Mouse (Mus musculus): ENCODE results near the gene Stx8. TPM values are rescaled to one million over a fixed set of nuclear protein-coding genes. Genes with fewer than 3 reads are reported as not detected.

The Stx8 gene
- total and polyA plus RNA-seq, 2 experiments from 2014 or later: 13.2 to 63.6 TPM

GRCm38 (mm10) chr11:68022895-68023294 is 56.9 kb downstream of the Stx8 start:
- Histone ChIP-seq H3K36me3 (ENCODE audit: insufficient read depth, low read length) (no peaks in the 10 kb centered on the region), H3K27ac (ENCODE audit: low read depth, low read length) (no peak overlapping the region), H3K9ac (replicated peaks; ENCODE audit: low read length, poor library complexity, severe bottlenecking) (no peak overlapping the region), H3K4me2 (ENCODE audit: low read depth, low read length, poor library complexity, severe bottlenecking) (no peak overlapping the region), H3K4me1 (ENCODE audit: insufficient read depth, low read length) (no peaks in the 10 kb centered on the region), H3K4me3 (ENCODE audit: low read depth, low read length) (no peak overlapping the region), H3K9me3 (ENCODE audit: low read length) (no peaks in the 10 kb centered on the region), H3K27me3 (ENCODE audit: insufficient read depth, low read length) (no peaks in the 10 kb centered on the region)
- ATAC-seq (ENCODE audit: low FRiP score) (no peak), DNase-seq (ENCODE audit: low spot score) (no peak)
- no peak for TF ChIP-seq CTCF (IDR thresholded peaks at IDR 0.05)
- 81% methylated on average over 5 of the region's 5 CpGs for WGBS

- TF ChIP-seq CTCF (IDR thresholded peaks at IDR 0.05): no peak
- no peak overlapping the region for H3K9ac ChIP-seq (replicated peaks; ENCODE audit: low read length, poor library complexity, severe bottlenecking)
- 88% methylated on average over 8 of the region's 8 CpGs for WGBS
- no peaks in the 10 kb centered on the region for H3K36me3 ChIP-seq (ENCODE audit: insufficient read depth, low read length)
- DNase-seq (ENCODE audit: low spot score) (no peak), ATAC-seq (ENCODE audit: low FRiP score) (no peak)
- no peaks in the 10 kb centered on the region for H3K27me3 ChIP-seq (ENCODE audit: insufficient read depth, low read length)
- no peak overlapping the region for H3K4me2 ChIP-seq (ENCODE audit: low read depth, low read length, poor library complexity, severe bottlenecking)
- no peak overlapping the region for H3K27ac ChIP-seq (ENCODE audit: low read depth, low read length)
- H3K9me3 ChIP-seq (ENCODE audit: low read length): no peaks in the 10 kb centered on the region
- no peak overlapping the region for H3K4me3 ChIP-seq (ENCODE audit: low read depth, low read length)
- no peaks in the 10 kb centered on the region for H3K4me1 ChIP-seq (ENCODE audit: insufficient read depth, low read length)
These were observed 57.9 kb downstream of the Stx8 start for GRCm38 (mm10) chr11:68023811-68024369.

- H3K4me2 ChIP-seq (ENCODE audit: low read depth, low read length, poor library complexity, severe bottlenecking): no peak overlapping the region
- no peak overlapping the region for H3K9ac ChIP-seq (replicated peaks; ENCODE audit: low read length, poor library complexity, severe bottlenecking)
- no peaks in the 10 kb centered on the region for H3K36me3 ChIP-seq (ENCODE audit: insufficient read depth, low read length)
- no peak overlapping the region for H3K4me3 ChIP-seq (ENCODE audit: low read depth, low read length)
- TF ChIP-seq CTCF (IDR thresholded peaks at IDR 0.05): peak; percentile 19
- no peaks in the 10 kb centered on the region for H3K4me1 ChIP-seq (ENCODE audit: insufficient read depth, low read length)
- no peaks in the 10 kb centered on the region for H3K27me3 ChIP-seq (ENCODE audit: insufficient read depth, low read length)
- no peaks in the 10 kb centered on the region for H3K9me3 ChIP-seq (ENCODE audit: low read length)
- no peak overlapping the region for H3K27ac ChIP-seq (ENCODE audit: low read depth, low read length)
- WGBS: 86% methylated on average over 5 of the region's 5 CpGs
- ATAC-seq (ENCODE audit: low FRiP score) (no peak), DNase-seq (ENCODE audit: low spot score) (no peak)
These were observed 60.6 kb downstream of the Stx8 start for GRCm38 (mm10) chr11:68026590-68026989.

- H3K36me3 ChIP-seq (ENCODE audit: insufficient read depth, low read length): no peaks in the 10 kb centered on the region
- H3K4me3 ChIP-seq (ENCODE audit: low read depth, low read length): no peak overlapping the region
- H3K4me1 ChIP-seq (ENCODE audit: insufficient read depth, low read length): no peaks in the 10 kb centered on the region
- TF ChIP-seq CTCF (IDR thresholded peaks at IDR 0.05): no peak
- H3K27ac ChIP-seq (ENCODE audit: low read depth, low read length): no peak overlapping the region
- H3K4me2 ChIP-seq (ENCODE audit: low read depth, low read length, poor library complexity, severe bottlenecking): no peak overlapping the region
- H3K27me3 ChIP-seq (ENCODE audit: insufficient read depth, low read length): no peaks in the 10 kb centered on the region
- ATAC-seq (ENCODE audit: low FRiP score) (no peak), DNase-seq (ENCODE audit: low spot score) (no peak)
- no peak overlapping the region for H3K9ac ChIP-seq (replicated peaks; ENCODE audit: low read length, poor library complexity, severe bottlenecking)
- 81% methylated on average over 4 of the region's 4 CpGs for WGBS
- no peaks in the 10 kb centered on the region for H3K9me3 ChIP-seq (ENCODE audit: low read length)
These were observed 63.1 kb downstream of the Stx8 start for GRCm38 (mm10) chr11:68029079-68029478.

GRCm38 (mm10) chr11:68029871-68030270 is 63.9 kb downstream of the Stx8 start:
- H3K9ac ChIP-seq (replicated peaks; ENCODE audit: low read length, poor library complexity, severe bottlenecking): no peak overlapping the region
- no peak overlapping the region for H3K4me2 ChIP-seq (ENCODE audit: low read depth, low read length, poor library complexity, severe bottlenecking)
- TF ChIP-seq CTCF (IDR thresholded peaks at IDR 0.05): no peak
- no peak overlapping the region for H3K4me3 ChIP-seq (ENCODE audit: low read depth, low read length)
- no peaks in the 10 kb centered on the region for H3K4me1 ChIP-seq (ENCODE audit: insufficient read depth, low read length)
- H3K36me3 ChIP-seq (ENCODE audit: insufficient read depth, low read length): no peaks in the 10 kb centered on the region
- no peaks in the 10 kb centered on the region for H3K27me3 ChIP-seq (ENCODE audit: insufficient read depth, low read length)
- H3K27ac ChIP-seq (ENCODE audit: low read depth, low read length): no peak overlapping the region
- ATAC-seq (ENCODE audit: low FRiP score) (no peak), DNase-seq (ENCODE audit: low spot score) (no peak)
- WGBS: 16% methylated on average over 3 of the region's 3 CpGs
- H3K9me3 ChIP-seq (ENCODE audit: low read length): no peaks in the 10 kb centered on the region

GRCm38 (mm10) chr11:68030771-68031170 is 64.8 kb downstream of the Stx8 start:
- Histone ChIP-seq H3K9ac (replicated peaks; ENCODE audit: low read length, poor library complexity, severe bottlenecking) (no peak overlapping the region), H3K4me2 (ENCODE audit: low read depth, low read length, poor library complexity, severe bottlenecking) (no peak overlapping the region), H3K27ac (ENCODE audit: low read depth, low read length) (no peak overlapping the region), H3K4me3 (ENCODE audit: low read depth, low read length) (no peak overlapping the region), H3K36me3 (ENCODE audit: insufficient read depth, low read length) (no peaks in the 10 kb centered on the region), H3K9me3 (ENCODE audit: low read length) (no peaks in the 10 kb centered on the region), H3K27me3 (ENCODE audit: insufficient read depth, low read length) (no peaks in the 10 kb centered on the region), H3K4me1 (ENCODE audit: insufficient read depth, low read length) (no peaks in the 10 kb centered on the region)
- DNase-seq (ENCODE audit: low spot score) (peak; percentile 78), ATAC-seq (ENCODE audit: low FRiP score) (peak; percentile 27; the same call in 1 of the 2 replicates)
- TF ChIP-seq CTCF (IDR thresholded peaks at IDR 0.05): no peak
- 80% methylated on average over 1 of the region's 1 CpGs for WGBS
